Mouse (Mus musculus): ENCODE data around the gene Asic2. TPM values are rescaled to one million over a fixed set of nuclear protein-coding genes. Genes with fewer than 3 reads are reported as not detected.

Gene Asic2
- polyA plus RNA-seq, 1 experiment from 2014 or later, result 0.21 TPM

DNA sequence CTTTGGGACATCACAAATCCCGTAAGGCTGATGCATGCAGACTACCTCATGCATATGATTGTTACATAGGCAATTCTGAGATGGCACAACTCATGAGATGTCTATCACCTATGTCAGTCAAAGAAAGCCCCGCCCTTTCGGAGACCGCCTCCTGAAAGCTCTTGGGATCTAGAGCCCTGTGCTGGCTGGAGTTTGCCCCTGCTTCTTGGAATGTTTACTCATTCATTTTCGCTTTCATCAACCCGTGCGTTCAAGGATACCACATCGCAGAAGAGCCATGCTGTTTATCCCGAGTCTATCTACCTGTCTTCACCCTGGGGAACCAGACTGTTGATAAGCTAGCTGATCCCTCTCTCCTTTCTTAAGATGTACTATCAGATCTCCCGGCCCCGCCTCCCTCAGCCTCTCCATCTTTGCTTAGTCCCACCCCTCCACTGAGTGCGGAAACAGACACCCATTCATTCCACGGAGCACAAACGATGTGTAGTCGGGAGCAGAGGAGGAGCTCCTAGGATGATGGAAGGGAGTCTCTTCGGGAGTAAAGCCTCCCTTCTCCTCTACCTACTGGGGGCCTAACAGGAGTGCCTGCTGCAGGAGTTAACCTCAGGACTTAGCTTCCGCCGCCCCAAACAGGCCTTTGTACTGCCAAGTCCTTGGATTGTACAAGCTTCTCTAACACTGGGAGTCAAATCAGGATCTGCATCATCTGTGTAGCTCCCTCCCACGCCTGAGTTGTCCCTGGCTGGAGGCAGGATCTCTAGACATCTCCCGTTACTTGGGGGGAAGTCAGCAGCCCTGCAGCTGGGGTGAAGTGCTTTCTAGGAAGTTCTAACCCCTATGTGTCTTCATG, 356.1 kb downstream of the Asic2 start:
- Histone ChIP-seq H3K27ac (ENCODE audit: low read depth, low read length) (no peak overlapping the region), H3K9me3 (replicated peaks; ENCODE audit: control insufficient read depth, low read length) (no peaks in the 10 kb centered on the region), H3K9ac (ENCODE audit: low read depth, low read length) (no peak overlapping the region), H3K4me2 (peak overlapping the region; percentile 52), H3K36me3 (ENCODE audit: control insufficient read depth, insufficient read depth, low read length) (no peaks in the 10 kb centered on the region), H3K4me1 (ENCODE audit: control insufficient read depth, insufficient read depth, low read length) (0 out of 2 replicates have a peak, but pooled peaks cover 3% of the 10 kb centered on the region), H3K4me3 (ENCODE audit: low read depth, low read length) (peak overlapping the region; percentile 16), H3K27me3 (ENCODE audit: control insufficient read depth, insufficient read depth, low read length) (peaks cover 22% of the 10 kb centered on the region)
- ATAC-seq (replicated peaks; ENCODE audit: insufficient number of reproducible peaks, low FRiP score, low TSS enrichment), result no peak
- 9% methylated on average over 20 of the region's 20 CpGs for WGBS (ENCODE audit: insufficient replicate concordance)

DNA sequence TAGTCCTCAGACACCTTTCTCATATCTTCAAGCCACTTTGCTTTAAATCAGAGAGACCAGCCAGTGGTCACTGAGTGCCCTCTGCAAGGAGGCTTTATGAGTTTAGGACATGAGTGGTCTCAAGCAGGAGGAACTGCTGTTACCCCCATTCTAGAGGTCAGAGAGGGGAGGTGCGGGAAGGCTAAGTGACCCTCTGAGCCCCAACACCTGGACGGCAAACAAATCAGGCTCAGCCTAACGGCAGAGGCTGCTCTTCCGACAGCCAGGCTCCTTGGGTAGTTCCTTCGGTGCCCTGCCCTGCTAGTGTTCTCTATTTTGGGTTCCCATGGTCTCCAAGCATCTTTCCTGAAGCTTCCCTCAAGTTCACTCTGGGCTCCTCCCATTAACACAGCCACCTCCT, 357.8 kb downstream of the Asic2 start:
- H3K4me3 ChIP-seq (ENCODE audit: low read depth, low read length), result no peak overlapping the region
- H3K9me3 ChIP-seq (replicated peaks; ENCODE audit: control insufficient read depth, low read length), result no peaks in the 10 kb centered on the region
- H3K36me3 ChIP-seq (ENCODE audit: control insufficient read depth, insufficient read depth, low read length), result no peaks in the 10 kb centered on the region
- H3K27ac ChIP-seq (ENCODE audit: low read depth, low read length), result no peak overlapping the region
- ATAC-seq (replicated peaks; ENCODE audit: insufficient number of reproducible peaks, low FRiP score, low TSS enrichment), result no peak
- H3K9ac ChIP-seq (ENCODE audit: low read depth, low read length), result no peak overlapping the region
- no peak overlapping the region for H3K4me2 ChIP-seq
- WGBS (ENCODE audit: insufficient replicate concordance), result 67% methylated on average over 5 of the region's 5 CpGs
- 0 out of 2 replicates have a peak, but pooled peaks cover 3% of the 10 kb centered on the region for H3K4me1 ChIP-seq (ENCODE audit: control insufficient read depth, insufficient read depth, low read length)
- H3K27me3 ChIP-seq (ENCODE audit: control insufficient read depth, insufficient read depth, low read length), result peaks cover 22% of the 10 kb centered on the region

DNA sequence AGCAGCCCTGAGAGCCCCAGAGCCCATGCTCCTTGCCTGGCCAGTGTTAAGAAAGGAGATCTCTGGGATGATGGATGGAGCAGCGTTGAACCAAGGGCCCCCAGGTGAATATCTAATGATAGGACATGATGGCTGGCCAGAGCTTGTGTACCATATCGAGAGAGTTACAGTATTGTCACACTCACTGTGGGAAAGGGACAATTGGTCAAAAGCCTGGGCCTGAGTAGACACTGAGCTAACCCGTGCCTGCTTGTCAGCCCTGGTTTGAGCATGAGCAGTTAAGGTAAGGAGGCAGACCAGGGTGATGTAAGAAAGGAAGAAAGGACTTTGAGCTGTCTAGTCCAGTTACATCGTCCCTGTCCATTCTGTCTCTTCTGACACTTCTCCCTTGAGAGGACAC, 365.3 kb downstream of the Asic2 start:
- 60% methylated on average over 4 of the region's 4 CpGs for WGBS (ENCODE audit: insufficient replicate concordance)
- no peak for ATAC-seq (replicated peaks; ENCODE audit: insufficient number of reproducible peaks, low FRiP score, low TSS enrichment)
- no peak overlapping the region for H3K4me3 ChIP-seq (ENCODE audit: low read depth, low read length)

DNA sequence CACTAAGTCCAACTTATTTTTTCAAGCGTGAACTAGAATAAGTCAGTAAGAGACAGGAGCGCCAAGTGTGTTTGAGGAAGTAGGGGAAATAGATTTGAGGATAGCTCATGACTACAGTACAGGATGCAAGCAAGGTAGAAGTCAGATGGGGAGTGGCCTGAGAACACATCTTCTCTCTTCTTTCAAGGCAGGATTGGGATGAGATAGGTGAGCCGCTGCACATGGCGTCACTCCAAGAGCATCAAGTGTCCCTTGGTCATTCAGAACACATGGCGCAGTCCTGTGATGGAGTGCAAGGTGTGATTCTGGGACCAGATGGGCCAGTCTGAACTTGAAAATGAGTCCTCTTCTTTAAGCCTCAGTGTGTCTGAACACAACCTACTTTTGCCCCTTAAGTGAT, 366.5 kb downstream of the Asic2 start:
- 0 out of 2 replicates have a peak, but pooled peaks cover 4% of the 10 kb centered on the region for H3K27me3 ChIP-seq (ENCODE audit: control insufficient read depth, insufficient read depth, low read length)

More for the DNA sequence above, 365.3 kb downstream of the Asic2 start:
- H3K4me1 ChIP-seq (ENCODE audit: control insufficient read depth, insufficient read depth, low read length), result no peaks in the 10 kb centered on the region
- H3K4me2 ChIP-seq, result no peak overlapping the region
- no peak overlapping the region for H3K27ac ChIP-seq (ENCODE audit: low read depth, low read length)
- H3K9me3 ChIP-seq (replicated peaks; ENCODE audit: control insufficient read depth, low read length), result no peaks in the 10 kb centered on the region
- no peak overlapping the region for H3K9ac ChIP-seq (ENCODE audit: low read depth, low read length)
- H3K27me3 ChIP-seq (ENCODE audit: control insufficient read depth, insufficient read depth, low read length), result 0 out of 2 replicates have a peak, but pooled peaks cover 4% of the 10 kb centered on the region
- no peaks in the 10 kb centered on the region for H3K36me3 ChIP-seq (ENCODE audit: control insufficient read depth, insufficient read depth, low read length)

DNA sequence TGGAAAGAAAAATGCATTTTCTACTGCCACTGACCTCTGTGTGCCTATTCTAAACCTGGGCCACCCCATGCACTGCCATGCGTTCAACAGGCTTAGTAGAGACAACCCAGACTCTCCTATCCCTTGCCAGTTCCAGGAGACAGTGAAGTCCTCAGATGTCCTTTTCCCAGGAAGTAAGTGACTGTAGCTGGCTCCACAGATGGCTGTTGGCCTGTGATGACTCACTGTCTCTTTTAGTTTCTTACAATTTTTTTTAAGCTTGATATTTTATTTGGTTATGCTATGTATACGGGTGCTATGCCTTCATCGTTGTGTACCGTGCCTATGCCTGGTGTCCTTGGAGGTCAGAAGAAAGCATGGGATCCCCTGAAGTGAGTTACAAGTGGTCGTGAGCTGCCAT, 370.7 kb downstream of the Asic2 start:
- no peak for ATAC-seq (replicated peaks; ENCODE audit: insufficient number of reproducible peaks, low FRiP score, low TSS enrichment)
- Histone ChIP-seq H3K27me3 (ENCODE audit: control insufficient read depth, insufficient read depth, low read length) (0 out of 2 replicates have a peak, but pooled peaks cover under 1% of the 10 kb centered on the region), H3K36me3 (ENCODE audit: control insufficient read depth, insufficient read depth, low read length) (no peaks in the 10 kb centered on the region), H3K4me1 (ENCODE audit: control insufficient read depth, insufficient read depth, low read length) (peaks cover 12% of the 10 kb centered on the region), H3K9ac (ENCODE audit: low read depth, low read length) (no peak overlapping the region), H3K27ac (ENCODE audit: low read depth, low read length) (no peak overlapping the region), H3K4me2 (no peak overlapping the region), H3K4me3 (ENCODE audit: low read depth, low read length) (no peak overlapping the region), H3K9me3 (replicated peaks; ENCODE audit: control insufficient read depth, low read length) (no peaks in the 10 kb centered on the region)
- WGBS (ENCODE audit: insufficient replicate concordance), result 82% methylated on average over 5 of the region's 5 CpGs

More for the DNA sequence above, 366.5 kb downstream of the Asic2 start:
- H3K9ac ChIP-seq (ENCODE audit: low read depth, low read length), result no peak overlapping the region
- H3K9me3 ChIP-seq (replicated peaks; ENCODE audit: control insufficient read depth, low read length), result no peaks in the 10 kb centered on the region
- no peak overlapping the region for H3K4me2 ChIP-seq
- 86% methylated on average over 5 of the region's 5 CpGs for WGBS (ENCODE audit: insufficient replicate concordance)
- H3K27ac ChIP-seq (ENCODE audit: low read depth, low read length), result no peak overlapping the region
- H3K4me1 ChIP-seq (ENCODE audit: control insufficient read depth, insufficient read depth, low read length), result no peaks in the 10 kb centered on the region
- H3K36me3 ChIP-seq (ENCODE audit: control insufficient read depth, insufficient read depth, low read length), result no peaks in the 10 kb centered on the region
- no peak overlapping the region for H3K4me3 ChIP-seq (ENCODE audit: low read depth, low read length)
- no peak for ATAC-seq (replicated peaks; ENCODE audit: insufficient number of reproducible peaks, low FRiP score, low TSS enrichment)

DNA sequence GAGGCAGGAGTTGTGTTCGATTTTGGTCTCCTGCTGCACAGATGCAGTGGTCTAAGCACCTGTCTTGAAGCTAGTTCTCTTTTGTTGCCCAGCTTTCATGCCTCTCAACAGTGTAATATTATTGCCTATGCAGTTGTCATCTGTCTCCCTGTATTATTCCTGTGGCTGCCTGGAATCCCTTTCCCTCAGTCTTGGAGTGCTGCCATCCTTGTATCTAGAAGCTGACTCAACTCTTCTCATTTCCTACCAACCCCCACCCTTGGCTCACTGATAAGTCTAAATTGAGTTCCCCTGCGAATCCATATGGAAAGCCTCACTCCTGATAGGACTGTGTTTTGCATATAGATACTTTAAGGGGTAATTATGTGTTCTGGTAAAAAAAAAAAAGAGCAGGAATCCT, 373.0 kb downstream of the Asic2 start:
- H3K4me3 ChIP-seq (ENCODE audit: low read depth, low read length), result no peak overlapping the region
- 52% methylated on average over 2 of the region's 2 CpGs for WGBS (ENCODE audit: insufficient replicate concordance)
- no peak for ATAC-seq (replicated peaks; ENCODE audit: insufficient number of reproducible peaks, low FRiP score, low TSS enrichment)
- H3K9me3 ChIP-seq (replicated peaks; ENCODE audit: control insufficient read depth, low read length), result no peaks in the 10 kb centered on the region
- no peak overlapping the region for H3K9ac ChIP-seq (ENCODE audit: low read depth, low read length)
- no peak overlapping the region for H3K27ac ChIP-seq (ENCODE audit: low read depth, low read length)
- no peaks in the 10 kb centered on the region for H3K36me3 ChIP-seq (ENCODE audit: control insufficient read depth, insufficient read depth, low read length)
- peaks cover 12% of the 10 kb centered on the region for H3K4me1 ChIP-seq (ENCODE audit: control insufficient read depth, insufficient read depth, low read length)
- H3K27me3 ChIP-seq (ENCODE audit: control insufficient read depth, insufficient read depth, low read length), result no peaks in the 10 kb centered on the region
- H3K4me2 ChIP-seq, result no peak overlapping the region

DNA sequence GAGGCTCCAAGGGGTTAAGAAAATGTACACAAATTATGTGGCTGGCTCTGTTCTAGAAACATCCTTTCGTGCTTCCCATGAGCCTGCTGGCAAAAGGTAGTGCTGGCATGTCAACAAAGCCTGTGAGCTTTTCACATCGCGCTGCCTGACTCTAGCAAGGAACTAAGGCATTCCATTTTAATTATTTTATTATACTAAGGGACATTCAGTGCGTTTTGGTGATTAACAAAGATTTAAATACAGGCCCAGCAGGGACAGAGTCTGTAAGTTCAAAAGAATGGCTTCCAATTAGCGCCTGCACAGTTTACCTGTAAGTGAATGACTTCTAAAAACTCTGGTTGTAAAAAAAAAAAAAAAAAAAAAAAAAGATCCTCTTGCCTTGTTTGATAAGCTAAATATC, 375.5 kb downstream of the Asic2 start:
- no peaks in the 10 kb centered on the region for H3K9me3 ChIP-seq (replicated peaks; ENCODE audit: control insufficient read depth, low read length)
- no peaks in the 10 kb centered on the region for H3K27me3 ChIP-seq (ENCODE audit: control insufficient read depth, insufficient read depth, low read length)
- no peak overlapping the region for H3K27ac ChIP-seq (ENCODE audit: low read depth, low read length)
- no peak overlapping the region for H3K4me2 ChIP-seq
- no peak overlapping the region for H3K9ac ChIP-seq (ENCODE audit: low read depth, low read length)
- WGBS (ENCODE audit: insufficient replicate concordance), result 73% methylated on average over 5 of the region's 5 CpGs
- H3K36me3 ChIP-seq (ENCODE audit: control insufficient read depth, insufficient read depth, low read length), result no peaks in the 10 kb centered on the region
- ATAC-seq (replicated peaks; ENCODE audit: insufficient number of reproducible peaks, low FRiP score, low TSS enrichment), result no peak
- H3K4me3 ChIP-seq (ENCODE audit: low read depth, low read length), result no peak overlapping the region
- H3K4me1 ChIP-seq (ENCODE audit: control insufficient read depth, insufficient read depth, low read length), result peaks cover 23% of the 10 kb centered on the region

DNA sequence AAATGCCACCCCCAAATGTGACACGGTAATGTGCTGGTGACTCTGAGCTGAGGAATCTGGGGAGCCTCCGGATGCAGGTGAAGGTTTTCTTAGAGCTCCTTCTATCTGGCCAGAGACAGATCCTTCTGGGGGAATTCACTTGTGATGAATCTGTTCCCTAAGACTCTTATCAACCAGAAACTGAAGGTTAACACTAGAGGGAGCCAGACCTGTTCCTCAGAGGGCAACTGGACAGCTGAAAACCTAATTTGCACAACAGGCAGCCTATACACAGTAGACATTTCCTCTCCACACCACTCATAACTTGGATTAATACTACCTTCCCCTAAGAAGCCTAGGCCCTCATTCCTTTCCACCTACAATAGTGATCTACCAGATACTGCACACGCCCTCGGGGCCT, 377.3 kb downstream of the Asic2 start:
- H3K36me3 ChIP-seq (ENCODE audit: control insufficient read depth, insufficient read depth, low read length), result no peaks in the 10 kb centered on the region
- no peak for ATAC-seq (replicated peaks; ENCODE audit: insufficient number of reproducible peaks, low FRiP score, low TSS enrichment)
- no peaks in the 10 kb centered on the region for H3K27me3 ChIP-seq (ENCODE audit: control insufficient read depth, insufficient read depth, low read length)
- no peak overlapping the region for H3K9ac ChIP-seq (ENCODE audit: low read depth, low read length)
- no peak overlapping the region for H3K27ac ChIP-seq (ENCODE audit: low read depth, low read length)
- no peak overlapping the region for H3K4me2 ChIP-seq
- no peaks in the 10 kb centered on the region for H3K9me3 ChIP-seq (replicated peaks; ENCODE audit: control insufficient read depth, low read length)
- 66% methylated on average over 4 of the region's 4 CpGs for WGBS (ENCODE audit: insufficient replicate concordance)
- H3K4me3 ChIP-seq (ENCODE audit: low read depth, low read length), result no peak overlapping the region
- H3K4me1 ChIP-seq (ENCODE audit: control insufficient read depth, insufficient read depth, low read length), result peaks cover 22% of the 10 kb centered on the region

DNA sequence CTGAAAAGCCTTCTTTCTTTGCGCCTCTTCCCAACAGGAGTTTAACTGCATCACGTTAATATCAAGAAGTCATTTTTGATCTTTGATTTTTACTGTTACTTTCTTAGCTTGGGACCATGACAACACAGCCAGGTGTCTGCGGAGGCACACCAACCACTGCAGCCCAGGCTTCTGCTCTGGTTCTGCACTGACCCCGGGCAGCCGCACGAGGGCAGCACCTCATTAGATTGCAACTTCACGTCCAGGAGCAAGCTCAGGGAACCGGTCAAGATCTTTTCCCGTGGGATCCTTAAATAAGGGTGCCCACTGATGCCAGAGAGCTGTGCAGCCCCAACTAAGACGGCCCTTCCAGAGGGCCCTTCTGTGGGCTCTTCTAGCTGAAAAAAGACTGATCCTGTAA, 379.6 kb downstream of the Asic2 start:
- H3K4me2 ChIP-seq, result peak overlapping the region; percentile 38
- no peak overlapping the region for H3K4me3 ChIP-seq (ENCODE audit: low read depth, low read length)
- H3K36me3 ChIP-seq (ENCODE audit: control insufficient read depth, insufficient read depth, low read length), result no peaks in the 10 kb centered on the region
- no peaks in the 10 kb centered on the region for H3K9me3 ChIP-seq (replicated peaks; ENCODE audit: control insufficient read depth, low read length)
- WGBS (ENCODE audit: insufficient replicate concordance), result 12% methylated on average over 10 of the region's 10 CpGs
- H3K9ac ChIP-seq (ENCODE audit: low read depth, low read length), result no peak overlapping the region
- no peaks in the 10 kb centered on the region for H3K27me3 ChIP-seq (ENCODE audit: control insufficient read depth, insufficient read depth, low read length)
- peaks cover 11% of the 10 kb centered on the region; the same call in 1 of the 2 replicates for H3K4me1 ChIP-seq (ENCODE audit: control insufficient read depth, insufficient read depth, low read length)
- ATAC-seq (replicated peaks; ENCODE audit: insufficient number of reproducible peaks, low FRiP score, low TSS enrichment), result no peak
- no peak overlapping the region for H3K27ac ChIP-seq (ENCODE audit: low read depth, low read length)

Data from heart, embryonic 11.5 days (tissue).